Mouse (Mus musculus): ENCODE results near the gene Rexo5. TPM values are rescaled to one million over a fixed set of nuclear protein-coding genes. Genes with fewer than 3 reads are reported as not detected.

Rexo5 gene
- total RNA-seq (2021): 1 to 10 TPM; 4.5 to 7.5 TPM
- long read RNA-seq, experiment 1, partial matches to known transcripts: 1 of 4 reads
- long read RNA-seq, experiment 1, other reads (novel, unspliced or antisense): 3 of 4 reads
- long read RNA-seq, experiment 2, partial matches to known transcripts: 0 of 4 reads
- long read RNA-seq, experiment 2, other reads (novel, unspliced or antisense): 4 of 4 reads

DNA sequence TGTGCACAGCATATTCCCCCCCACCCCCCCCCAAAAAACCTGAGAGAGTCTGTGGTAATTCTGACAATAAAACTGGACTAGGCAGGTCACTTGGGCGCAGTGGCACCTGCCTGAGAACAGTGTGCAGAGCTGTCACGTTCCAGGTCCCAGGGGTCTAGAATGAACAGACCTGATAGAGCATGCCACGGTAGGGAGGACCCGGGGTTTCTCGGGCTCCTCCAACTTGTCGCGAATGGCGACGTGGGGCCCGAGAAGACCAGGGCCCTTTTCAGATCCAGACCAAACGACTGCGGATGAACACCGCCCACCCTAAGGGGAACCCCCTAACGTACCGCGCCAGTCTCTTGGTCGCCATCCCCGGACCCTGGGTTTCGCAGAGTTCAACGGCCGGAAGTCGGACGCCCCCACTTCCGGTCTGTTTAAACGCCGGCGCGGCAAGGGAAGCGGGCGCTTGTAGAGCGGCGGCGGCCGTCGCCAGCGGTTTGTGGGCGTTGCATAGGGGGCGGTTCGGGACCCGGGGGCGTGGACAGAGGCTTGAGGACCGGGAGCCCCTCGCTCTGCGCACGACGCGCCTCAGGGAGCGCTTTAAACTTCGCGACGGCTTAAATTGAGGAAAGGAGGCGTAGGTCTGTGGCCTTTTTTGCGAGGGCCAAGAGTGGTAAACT, at the start of gene Rexo5, which contains the start of gene Eri2:
Gene Rexo5, plus strand, starts transcription at position 421 of the 665 bp plus-strand sequence.
Gene Eri2, minus strand, starts transcription at position 473 of the 665 bp plus-strand sequence.
- peak; percentile 82 for DNase-seq (ENCODE audit: low spot score in 2 of 2)

DNA sequence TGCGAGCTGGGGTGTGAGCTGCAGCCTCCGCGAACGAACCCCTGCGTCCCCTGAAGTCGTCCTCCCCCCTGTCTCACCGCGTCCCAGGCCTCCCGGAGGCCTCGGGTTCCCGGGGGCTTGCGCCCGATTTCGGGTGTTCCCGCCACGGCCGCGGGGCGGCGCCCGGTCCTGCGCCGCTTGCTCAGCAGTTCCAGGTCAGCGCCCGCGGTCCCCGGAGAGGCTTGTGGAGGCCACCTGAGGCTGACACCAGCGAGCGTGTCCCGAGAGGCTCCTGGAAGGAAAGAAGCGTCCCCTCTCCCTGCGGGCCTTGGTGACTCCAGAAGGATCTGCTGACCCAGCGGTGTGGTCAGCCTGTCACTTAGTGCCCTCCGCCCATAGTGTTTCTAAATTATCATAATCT, 49.5 kb upstream of the Rexo5 start:
- no peak for DNase-seq (ENCODE audit: low spot score in 2 of 2)

GRCm38 (mm10) chr7:119745869-119746268, 47.9 kb upstream of the Rexo5 start:
- DNase-seq (ENCODE audit: low spot score in 2 of 2): no peak

- no peak for DNase-seq (ENCODE audit: low spot score in 2 of 2)
Observed at GRCm38 (mm10) chr7:119748761-119749160, 45.0 kb upstream of the Rexo5 start.

GRCm38 (mm10) chr7:119749942-119750341, 43.9 kb upstream of the Rexo5 start:
- DNase-seq (ENCODE audit: low spot score in 2 of 2): peak in 1 of 2 experiments; percentile 10

GRCm38 (mm10) chr7:119753696-119754095, 40.1 kb upstream of the Rexo5 start:
- no peak for DNase-seq (ENCODE audit: low spot score in 2 of 2)

DNA sequence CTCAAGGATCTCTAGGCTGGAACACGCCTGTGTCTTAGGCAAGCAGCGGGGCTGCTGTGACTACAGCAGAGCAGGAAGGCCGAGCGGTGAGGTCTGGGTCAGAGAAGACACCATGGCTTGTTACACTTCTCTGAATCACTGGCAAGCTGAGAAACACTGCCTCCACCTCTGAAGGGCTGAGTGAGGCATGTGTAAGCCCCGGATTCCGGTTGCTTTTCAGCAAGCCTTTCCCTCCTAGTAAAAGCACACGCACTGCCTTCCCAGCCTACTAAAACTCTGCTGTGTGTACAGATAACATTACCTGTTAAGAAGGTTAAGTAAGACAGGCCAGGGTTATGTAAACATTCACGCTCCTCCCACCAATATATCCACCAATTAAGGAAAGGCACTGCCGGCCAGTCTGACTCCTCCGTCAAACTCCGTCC, 33.3 kb upstream of the Rexo5 start, which contains the start of gene Acsm3:
Gene Acsm3, plus strand, starts transcription at position 397 of the 425 bp plus-strand sequence.
- DNase-seq (ENCODE audit: low spot score in 2 of 2): peak in 1 of 2 experiments; percentile 21

GRCm38 (mm10) chr7:119762166-119762697, 31.6 kb upstream of the Rexo5 start:
- no peak for DNase-seq (ENCODE audit: low spot score in 2 of 2)

DNA sequence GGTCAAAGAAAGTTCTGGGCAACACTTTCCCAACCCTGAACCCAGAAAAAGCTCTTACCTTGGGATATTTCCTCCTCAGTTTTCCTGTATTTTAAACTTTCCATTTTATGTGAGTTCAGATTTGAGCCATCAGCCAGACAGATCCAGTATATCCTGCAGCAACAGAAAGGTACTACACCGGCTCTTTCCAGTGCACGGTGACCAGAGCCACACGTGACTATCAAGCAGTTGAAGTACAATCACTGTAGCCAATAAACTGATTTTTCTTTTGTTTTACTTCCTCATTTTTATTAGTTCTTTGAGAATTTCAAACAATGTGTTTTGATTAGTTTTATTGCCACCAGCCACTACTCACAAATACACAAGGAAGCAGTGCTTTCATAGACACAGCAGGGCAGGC, 29.4 kb upstream of the Rexo5 start:
- no peak for DNase-seq (ENCODE audit: low spot score in 2 of 2)

DNA sequence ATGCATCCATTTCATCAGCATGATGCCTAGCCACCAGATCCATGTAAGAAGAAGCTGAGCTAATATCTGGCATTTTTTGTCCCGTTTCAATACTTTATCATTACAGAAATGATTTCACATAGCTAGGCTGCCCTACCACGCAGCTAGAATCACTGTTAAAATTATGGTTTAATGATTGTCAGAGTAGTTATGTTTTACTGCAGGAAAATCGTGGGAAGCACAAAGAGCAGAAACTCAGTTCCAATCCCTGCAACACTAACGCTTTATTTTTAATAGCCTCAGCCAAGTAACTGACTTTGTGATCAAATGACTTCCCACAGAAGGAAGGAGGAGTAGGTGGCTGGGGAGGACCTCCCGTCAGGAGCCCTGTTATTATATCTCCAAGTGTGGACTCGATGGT, 26.8 kb upstream of the Rexo5 start:
- DNase-seq (ENCODE audit: low spot score in 2 of 2): no peak

- DNase-seq (ENCODE audit: low spot score in 2 of 2): no peak
Observed at GRCm38 (mm10) chr7:119769895-119770294, 23.9 kb upstream of the Rexo5 start.

GRCm38 (mm10) chr7:119783453-119783852, 10.4 kb upstream of the Rexo5 start:
- peak in 1 of 2 experiments; percentile 18 for DNase-seq (ENCODE audit: low spot score in 2 of 2)

- DNase-seq (ENCODE audit: low spot score in 2 of 2): no peak
Observed at GRCm38 (mm10) chr7:119784908-119785307, 8.9 kb upstream of the Rexo5 start.

- DNase-seq (ENCODE audit: low spot score in 2 of 2): no peak
Observed at GRCm38 (mm10) chr7:119789024-119789423, 4.8 kb upstream of the Rexo5 start.

- DNase-seq (ENCODE audit: low spot score in 2 of 2): no peak
Observed at GRCm38 (mm10) chr7:119794251-119794638, 439 bp downstream of the Rexo5 start.

GRCm38 (mm10) chr7:119795311-119795710, 1.5 kb downstream of the Rexo5 start:
- no peak for DNase-seq (ENCODE audit: low spot score in 2 of 2)

DNA sequence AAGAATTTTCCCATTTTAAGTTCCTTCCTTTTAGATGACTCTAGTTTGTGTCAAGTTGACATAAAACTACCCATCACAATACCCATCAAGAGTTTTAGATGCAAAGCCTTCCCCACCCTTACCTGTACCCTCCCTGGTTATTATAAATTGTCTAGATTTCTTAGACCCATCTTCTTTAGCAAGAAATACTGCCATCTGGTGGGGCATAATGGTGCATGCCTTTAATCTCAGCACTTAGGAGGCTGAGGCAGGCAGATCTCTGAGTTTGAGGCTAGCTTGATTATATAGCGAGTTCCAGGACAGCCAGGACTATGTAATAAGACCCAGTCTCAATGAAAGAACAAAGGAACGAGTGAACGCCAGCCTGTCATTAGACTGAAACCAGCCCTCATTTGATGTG, 6.7 kb downstream of the Rexo5 start:
- no peak for DNase-seq (ENCODE audit: low spot score in 2 of 2)

DNA sequence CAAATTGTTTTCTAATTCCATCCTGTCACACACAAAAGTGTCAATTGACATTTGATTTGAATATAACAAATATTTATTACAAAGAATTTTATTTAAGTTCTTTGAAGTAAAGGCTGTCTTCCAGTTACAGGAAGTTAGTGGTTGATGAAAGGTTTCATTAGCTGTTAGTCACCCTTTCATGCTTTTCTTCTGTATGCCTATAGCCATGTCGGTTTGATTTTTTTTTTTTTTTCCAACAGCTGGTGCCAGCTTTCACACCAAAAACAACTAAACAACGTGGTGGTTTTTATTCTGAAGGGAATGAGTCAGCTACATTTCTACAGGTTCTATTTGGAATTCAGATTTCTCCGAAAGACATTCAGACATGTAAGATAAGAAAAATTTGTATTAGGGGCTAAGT, 7.2 kb downstream of the Rexo5 start:
- DNase-seq (ENCODE audit: low spot score in 2 of 2): no peak

DNA sequence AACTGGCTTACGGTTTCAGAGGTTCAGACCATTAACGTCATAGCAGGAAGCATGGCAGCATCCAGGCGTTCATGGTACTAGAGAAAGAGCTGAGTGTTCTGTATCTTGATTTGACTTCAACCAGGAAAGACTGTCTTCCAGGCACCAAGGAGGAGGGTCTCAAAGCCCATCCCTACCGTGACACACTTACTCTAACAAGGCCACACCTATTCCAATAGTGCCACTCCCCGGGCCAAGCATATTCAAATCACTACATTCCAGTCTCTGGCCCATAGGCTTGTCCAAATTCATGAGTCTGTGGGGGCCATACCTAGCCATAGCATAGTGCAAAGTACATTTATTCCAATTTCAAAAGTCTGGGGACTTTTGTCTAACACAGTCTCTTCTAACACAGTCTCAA, 13.6 kb downstream of the Rexo5 start:
- DNase-seq (ENCODE audit: low spot score in 2 of 2): no peak

DNA sequence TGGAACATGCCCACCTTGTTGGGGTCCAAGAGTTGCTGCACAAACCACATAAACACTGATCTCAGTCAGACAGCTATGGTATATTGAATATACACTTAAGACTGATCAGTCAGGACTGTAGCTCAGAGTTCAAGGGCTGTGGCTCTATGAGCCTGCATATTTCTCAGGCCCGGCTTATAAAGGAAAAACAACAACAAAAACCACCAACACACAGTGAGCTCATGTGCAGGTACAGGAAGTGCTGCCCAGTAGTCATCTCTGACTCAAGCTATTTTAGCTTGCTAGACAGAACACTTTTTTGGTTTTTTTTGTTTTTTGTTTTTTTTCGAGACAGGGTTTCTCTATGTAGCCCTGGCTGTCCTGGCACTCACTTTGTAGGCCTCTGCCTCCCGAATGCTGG, 14.9 kb downstream of the Rexo5 start:
- no peak for DNase-seq (ENCODE audit: low spot score in 2 of 2)

DNA sequence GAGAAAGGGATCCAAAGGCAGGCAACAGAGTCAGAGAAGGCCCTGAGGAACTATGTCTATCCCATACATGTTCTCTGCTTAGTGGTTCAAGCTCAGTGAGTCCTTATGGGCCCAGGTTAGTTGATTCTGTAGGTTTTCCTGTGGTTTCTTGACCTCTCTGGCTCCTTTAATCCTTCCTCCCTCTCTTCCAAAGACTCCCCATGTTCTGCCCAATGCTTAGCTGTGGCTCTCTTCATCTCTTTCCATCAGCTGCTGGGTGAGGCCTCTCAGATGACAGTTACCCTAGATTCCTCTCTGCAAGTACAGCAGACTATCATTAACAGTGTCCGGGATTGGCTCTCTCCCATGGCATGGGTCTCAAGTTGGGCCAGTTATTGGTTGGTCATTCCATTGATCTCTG, 41.6 kb downstream of the Rexo5 start:
- no peak for DNase-seq (ENCODE audit: low spot score in 2 of 2)

DNA sequence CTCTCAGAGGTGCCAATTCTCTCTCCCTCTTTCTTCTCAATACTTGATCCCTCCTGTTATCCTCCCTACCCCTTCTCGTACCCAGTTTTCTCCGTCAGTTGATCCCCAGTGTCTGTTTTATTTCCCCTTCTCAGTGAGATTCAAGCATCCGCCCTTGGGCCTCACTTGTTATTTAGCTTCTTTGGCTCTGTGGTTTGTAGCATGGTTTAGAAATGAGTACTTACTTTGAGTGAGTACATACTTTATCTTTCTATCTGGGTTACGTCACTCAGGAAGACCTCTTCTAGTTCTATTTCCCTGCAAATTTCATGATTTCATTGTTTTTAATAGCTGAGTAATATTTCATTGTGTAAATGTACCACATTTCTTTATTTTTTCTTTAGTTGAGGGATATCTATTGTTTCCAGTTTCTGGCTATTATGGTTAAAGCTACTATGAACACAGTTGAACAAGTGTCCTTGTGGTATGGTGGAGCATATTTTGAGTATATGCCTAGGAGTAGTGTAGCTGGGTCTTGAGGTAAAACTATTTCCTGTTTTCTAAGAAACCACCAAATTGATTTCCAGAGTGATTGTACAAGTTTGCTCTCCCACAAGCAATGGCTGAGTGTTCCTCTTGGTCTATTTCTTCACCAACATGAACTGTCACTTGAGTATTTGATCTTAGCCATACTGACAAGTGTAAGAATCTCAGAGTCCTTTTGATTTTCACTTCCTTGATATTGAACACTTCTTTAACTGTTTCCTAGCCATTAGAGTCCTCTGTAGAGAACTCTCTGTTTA, 42.4 kb downstream of the Rexo5 start:
- no peak for DNase-seq (ENCODE audit: low spot score in 2 of 2)
